Mouse (Mus musculus) kidney, adult 2 months (tissue): ENCODE data around the gene Zfp870. TPM values are rescaled to one million over a fixed set of nuclear protein-coding genes. Genes with fewer than 3 reads are reported as not detected.

ENCODE experiments used
- DNase-seq: peaks from one replicate; pipeline ENCODE4 v3.0.0; 2021
- H3K27ac ChIP-seq: fragments of 200-500 bp; 2 replicates; pipeline ENCODE4 v1.5.1; 2012; ENCODE audit warnings: low read depth, low read length, control low read depth, inconsistent platforms; ENCODE audit not compliant: insufficient read depth
- H3K27me3 ChIP-seq: fragments of 200-500 bp; replicated peaks from 2 replicates; pipeline ENCODE4 v1.6.1; 2012; ENCODE audit warnings: mild to moderate bottlenecking, moderate library complexity, low read length, inconsistent platforms; ENCODE audit not compliant: control insufficient read depth, insufficient read depth
- H3K36me3 ChIP-seq: fragments of 200-500 bp; 2 replicates; pipeline ENCODE4 v1.6.1; 2012; ENCODE audit warnings: mild to moderate bottlenecking, moderate library complexity, low read length, inconsistent platforms; ENCODE audit not compliant: control insufficient read depth, insufficient read depth
- H3K4me1 ChIP-seq: fragments of 200-500 bp; 2 replicates; pipeline ENCODE4 v1.6.1; 2011; ENCODE audit warnings: low read length; ENCODE audit not compliant: control insufficient read depth, insufficient read depth
- H3K4me3 ChIP-seq: fragments of 200-500 bp; 2 replicates; pipeline ENCODE4 v1.5.1; 2011; ENCODE audit warnings: mild to moderate bottlenecking, low read depth, low read length, control low read depth; ENCODE audit not compliant: insufficient read depth
- CTCF ChIP-seq: fragments of 200-500 bp; conservative IDR thresholded peaks from 2 replicates; pipeline ENCODE4 v1.5.1; 2011; ENCODE audit warnings: low read depth, mild to moderate bottlenecking, control low read depth, low read length, moderate library complexity, mixed read lengths; ENCODE audit not compliant: insufficient read depth, insufficient read length
- POLR2A ChIP-seq: fragments of 200-500 bp; IDR thresholded peaks from one replicate; pipeline ENCODE4 v1.6.1; 2011; ENCODE audit warnings: low read depth, low read length, control low read depth
- WGBS: fragments of 180-500 bp; shearing (Covaris S2); methylation state at CpG from one replicate; pipeline ENCODE4 v1.1.7; 2018; 5-methylcytosine and 5-hydroxymethylcytosine counted together
- polyA plus RNA-seq: library from polyadenylated mRNA; depleted of rRNA; stranded (reverse); fragments of >200 nt; gene quantifications from 2 replicates; pipeline ENCODE4 v1.2.3, GENCODE M21; 2012; rRNA removed

Zfp870 gene
- polyA plus RNA-seq: 1.1 and 1.4 TPM in 2 replicates

DNA sequence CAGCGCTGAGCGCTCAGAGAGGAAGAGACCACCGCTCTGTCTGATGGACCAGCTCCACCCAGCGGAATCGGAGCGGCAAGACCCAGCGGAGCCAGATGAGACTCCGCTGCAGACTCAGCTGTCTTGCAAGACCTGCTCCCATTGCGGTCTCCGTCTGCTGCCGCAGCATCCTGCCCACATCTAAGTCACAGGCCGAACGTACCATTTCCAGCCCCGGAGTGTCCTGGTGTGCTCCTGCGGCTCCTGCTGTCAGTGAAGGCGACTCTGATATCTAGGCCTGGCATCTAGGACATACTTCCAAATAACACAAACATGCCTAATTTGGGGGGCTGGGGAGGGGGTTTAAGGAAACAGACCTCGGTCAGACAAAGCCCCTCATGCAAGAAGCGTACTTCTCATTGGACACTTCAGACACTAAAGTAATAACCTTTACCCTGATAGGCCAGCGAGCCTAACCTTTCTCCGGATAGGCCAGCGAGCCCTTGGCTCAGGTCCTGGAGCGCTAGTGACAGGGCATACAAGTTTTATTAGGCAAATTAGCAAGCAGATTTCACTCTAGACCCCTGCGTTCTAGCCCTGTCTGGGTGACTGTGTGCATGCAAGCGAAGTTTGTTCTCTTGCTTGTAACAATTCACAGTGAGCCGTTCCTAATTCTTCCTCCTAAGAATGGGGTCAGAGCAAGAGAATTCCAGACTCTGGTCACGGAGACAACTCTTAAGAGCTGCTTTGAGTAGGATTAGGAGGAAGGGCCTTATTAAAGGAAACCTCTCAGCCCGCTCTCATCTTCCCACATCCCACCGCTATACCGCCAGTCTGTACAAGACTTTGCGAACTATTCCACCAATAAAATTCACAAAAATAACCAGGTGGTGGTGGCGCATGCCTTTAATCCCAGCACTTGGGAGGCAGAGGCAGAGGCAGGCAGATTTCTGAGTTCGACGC is at the start of gene Zfp870:
Gene Zfp870 (minus strand): TSS at position 404 of the 942 bp plus-strand sequence.
- Histone ChIP-seq H3K4me1 (no peaks in the 10 kb centered on the region), H3K27ac (peak within 1 kb of the TSS; percentile 70), H3K36me3 (no peaks in the 10 kb centered on the region), H3K27me3 (no peaks in the 10 kb centered on the region), H3K4me3 (peak within 1 kb of the TSS; percentile 94)
- TF ChIP-seq POLR2A (no peak), CTCF (0 out of 2 replicates have a peak, but pooled peaks have one; percentile 14)
- DNase-seq: peak; percentile 97
- 11% methylated on average over 33 of the region's 33 CpGs for WGBS

DNA sequence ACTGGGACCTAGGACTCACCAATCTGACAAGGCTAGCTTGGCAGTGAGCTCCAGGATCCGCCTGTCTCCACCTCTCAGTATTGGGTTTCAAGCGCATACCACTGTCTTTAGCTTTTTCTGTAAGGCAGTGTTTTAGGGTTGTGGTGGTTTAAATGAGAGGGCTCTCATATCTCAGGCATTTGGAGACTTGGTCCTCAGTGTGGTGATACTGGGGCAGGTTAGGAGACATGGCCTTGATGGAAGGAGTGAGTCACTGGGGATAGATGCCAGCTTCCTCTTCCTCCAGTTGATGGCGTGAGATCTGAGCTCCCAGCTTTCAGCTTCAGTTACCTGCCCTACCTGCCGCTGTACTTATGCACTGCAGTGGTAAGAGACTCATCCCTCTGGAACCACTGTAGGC is 48.4 kb upstream of the Zfp870 start:
- Histone ChIP-seq H3K4me1 (no peaks in the 10 kb centered on the region), H3K36me3 (no peaks in the 10 kb centered on the region), H3K4me3 (no peak overlapping the region), H3K27ac (no peak overlapping the region), H3K27me3 (no peaks in the 10 kb centered on the region)
- DNase-seq: no peak
- TF ChIP-seq CTCF (no peak), POLR2A (no peak)
- 81% methylated on average over 4 of the region's 4 CpGs for WGBS

GRCm38 (mm10) chr17:32927803-32928202 is 36.4 kb upstream of the Zfp870 start:
- TF ChIP-seq POLR2A (no peak), CTCF (no peak)

DNA sequence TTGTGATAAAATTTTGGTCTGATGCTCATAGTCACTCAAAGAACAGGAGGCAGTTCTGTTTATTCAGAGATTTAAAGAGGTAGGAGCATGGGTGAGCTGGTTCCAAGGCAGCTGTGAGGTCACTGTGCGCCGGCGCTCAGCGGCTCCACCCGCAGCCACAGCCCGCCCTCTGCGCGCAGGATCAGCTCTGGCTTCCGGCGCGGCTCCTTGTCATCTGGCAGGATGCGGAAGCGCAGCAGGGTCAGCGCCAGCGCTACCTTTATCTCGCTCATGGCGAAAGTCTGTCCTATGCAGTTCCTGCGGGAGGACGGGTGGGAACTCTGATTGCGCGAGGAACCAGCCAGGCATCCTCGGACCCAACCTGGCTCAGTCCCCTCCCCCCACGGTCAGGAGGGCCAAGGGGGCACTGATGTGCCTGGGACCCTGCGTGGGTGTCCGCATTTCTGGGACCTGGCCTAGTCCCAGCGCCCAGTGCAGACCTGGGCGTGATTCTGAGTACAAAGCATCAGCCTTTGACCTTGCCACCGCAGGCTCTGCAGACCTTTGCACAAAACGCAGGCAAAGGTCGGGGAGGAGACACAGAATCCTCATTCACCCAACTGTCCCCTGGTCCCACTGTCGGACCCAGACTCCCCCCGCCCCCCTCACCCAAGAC is 33.3 kb upstream of the Zfp870 start:
- 0 out of 2 replicates have a peak, but pooled peaks cover 6% of the 10 kb centered on the region for H3K4me1 ChIP-seq
- no peaks in the 10 kb centered on the region for H3K27me3 ChIP-seq
- H3K4me3 ChIP-seq: peak overlapping the region; percentile 59
- H3K27ac ChIP-seq: peak overlapping the region; percentile 36
- no peaks in the 10 kb centered on the region for H3K36me3 ChIP-seq
- peak; percentile 80 for DNase-seq
- TF ChIP-seq POLR2A (peak; percentile 58), CTCF (no peak)
- WGBS: 11% methylated on average over 32 of the region's 32 CpGs

More at GRCm38 (mm10) chr17:32927803-32928202, 36.4 kb upstream of the Zfp870 start:
- no peaks in the 10 kb centered on the region for H3K27me3 ChIP-seq
- H3K36me3 ChIP-seq: no peaks in the 10 kb centered on the region
- 77% methylated on average over 5 of the region's 5 CpGs for WGBS
- H3K27ac ChIP-seq: no peak overlapping the region
- no peak overlapping the region for H3K4me3 ChIP-seq
- DNase-seq: no peak
- H3K4me1 ChIP-seq: 0 out of 2 replicates have a peak, but pooled peaks cover 6% of the 10 kb centered on the region

DNA sequence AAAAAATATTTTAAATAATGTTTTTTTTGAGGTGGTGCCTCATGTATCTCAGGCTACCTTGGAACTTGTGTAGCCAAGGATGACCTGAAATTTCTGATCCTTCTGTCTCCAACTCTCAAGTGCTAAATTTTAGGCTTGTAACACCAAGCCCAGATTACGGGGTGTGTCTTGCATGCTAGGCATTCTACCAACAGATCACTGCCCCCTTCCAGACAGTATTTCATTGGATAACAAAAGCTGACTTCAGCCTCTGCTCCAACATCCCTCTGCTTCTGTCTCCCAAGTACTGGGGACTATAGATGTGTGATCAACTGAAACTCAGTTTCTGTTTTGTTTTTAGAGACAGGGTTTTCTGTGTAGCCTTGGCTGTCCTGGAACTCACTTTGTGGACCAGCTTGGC is 32.2 kb upstream of the Zfp870 start:
- no peak for DNase-seq
- H3K4me3 ChIP-seq: no peak overlapping the region
- H3K27me3 ChIP-seq: no peaks in the 10 kb centered on the region
- TF ChIP-seq CTCF (no peak), POLR2A (no peak)
- H3K27ac ChIP-seq: no peak overlapping the region
- H3K36me3 ChIP-seq: no peaks in the 10 kb centered on the region
- H3K4me1 ChIP-seq: 0 out of 2 replicates have a peak, but pooled peaks cover 6% of the 10 kb centered on the region
- 94% methylated on average over 1 of the region's 1 CpGs for WGBS

DNA sequence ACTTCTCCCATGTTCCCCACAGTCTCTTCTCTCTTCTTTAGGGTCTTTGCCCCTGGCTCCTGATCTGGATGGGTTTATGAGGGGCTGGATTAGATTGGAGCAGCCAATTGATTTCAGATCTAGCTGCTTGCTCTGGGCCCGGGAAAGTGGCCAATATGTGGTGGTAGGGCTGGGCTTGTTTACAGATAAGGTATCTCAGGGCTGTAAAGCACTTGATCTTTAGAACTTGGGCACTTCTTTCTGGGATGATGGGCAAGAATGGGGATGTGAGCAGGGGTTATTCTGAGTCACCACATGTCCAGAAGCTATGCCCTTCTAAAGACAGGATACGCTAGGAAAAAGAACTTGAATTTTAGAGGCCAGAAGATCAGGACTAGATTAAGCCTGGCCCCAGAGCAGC is 27.7 kb upstream of the Zfp870 start:
- DNase-seq: no peak
- H3K4me3 ChIP-seq: no peak overlapping the region
- 72% methylated on average over 2 of the region's 2 CpGs for WGBS
- no peaks in the 10 kb centered on the region for H3K36me3 ChIP-seq
- H3K4me1 ChIP-seq: peaks cover 5% of the 10 kb centered on the region
- no peaks in the 10 kb centered on the region for H3K27me3 ChIP-seq
- no peak overlapping the region for H3K27ac ChIP-seq
- TF ChIP-seq CTCF (no peak), POLR2A (no peak)

GRCm38 (mm10) chr17:32917131-32917530 is 25.7 kb upstream of the Zfp870 start, which contains the start of gene Cyp4f14:
Gene Cyp4f14, minus strand, starts transcription at chr17:32917342.
- DNase-seq: peak; percentile 86

More at GRCm38 (mm10) chr17:32917131-32917530, 25.7 kb upstream of the Zfp870 start, which contains the start of gene Cyp4f14:
- no peaks in the 10 kb centered on the region for H3K36me3 ChIP-seq
- no peaks in the 10 kb centered on the region for H3K27me3 ChIP-seq
- H3K27ac ChIP-seq: no peak within 1 kb of the TSS
- no peak for TF ChIP-seq POLR2A
- TF ChIP-seq CTCF: no peak
- no peak within 1 kb of the TSS for H3K4me3 ChIP-seq
- 36% methylated on average over 2 of the region's 2 CpGs for WGBS
- H3K4me1 ChIP-seq: peaks cover 4% of the 10 kb centered on the region
